Mouse (Mus musculus) CH12.LX (cell line): ENCODE data around the gene Lpin1. TPM values are rescaled to one million over a fixed set of nuclear protein-coding genes. Genes with fewer than 3 reads are reported as not detected.

Experiments
- DNase-seq: peaks from one replicate; pipeline ENCODE4 v3.0.0-alpha.2; 2013; ENCODE audit errors: extremely low read depth
- H3K27ac ChIP-seq: 2 replicates; pipeline ENCODE4 v1.5.1; 2012; ENCODE audit warnings: low read depth, mild to moderate bottlenecking, control low read depth, moderate library complexity; ENCODE audit not compliant: insufficient read depth
- H3K27me3 ChIP-seq: replicated peaks from 2 replicates; pipeline ENCODE3; 2012; ENCODE audit warnings: inconsistent platforms
- H3K36me3 ChIP-seq, 2 experiments: replicated peaks in 1 of 2; 2 replicates each; pipeline versions ENCODE3 to v1.6.1; 2012; ENCODE audit warnings: inconsistent platforms in 1 of 2, low read length in 1 of 2, mild to moderate bottlenecking in 1 of 2, mixed read lengths in 1 of 2, moderate library complexity in 1 of 2; ENCODE audit not compliant: control insufficient read depth in 1 of 2, insufficient read depth in 1 of 2
- H3K4me1 ChIP-seq, 2 experiments: 2 replicates each; pipeline ENCODE4 v1.6.1; 2012; ENCODE audit warnings: inconsistent platforms in 1 of 2, moderate library complexity in 1 of 2; ENCODE audit not compliant: insufficient read depth in 2 of 2, control insufficient read depth in 1 of 2
- H3K4me2 ChIP-seq: 2 replicates; pipeline ENCODE4 v1.6.1; 2012; ENCODE audit warnings: low read depth, mild to moderate bottlenecking, control low read depth; ENCODE audit not compliant: poor library complexity, insufficient read depth, severe bottlenecking
- H3K4me3 ChIP-seq, 3 experiments: fragments of 150-350 bp in 1 of 3; sonication (generic) in 1 of 3; replicated peaks in 1 of 3; 2 replicates each; pipeline versions ENCODE3 to v1.5.1; 2011 to 2012; ENCODE audit warnings: low read depth in 2 of 3, low read length in 2 of 3, mild to moderate bottlenecking in 2 of 3, moderate library complexity in 2 of 3, control low read depth in 1 of 3, improper control_type of control experiment in 1 of 3, inconsistent platforms in 1 of 3, mixed read lengths in 1 of 3; ENCODE audit not compliant: poor library complexity in 1 of 3
- H3K79me2 ChIP-seq: replicated peaks from 2 replicates; pipeline ENCODE4 v1.6.1; 2012; ENCODE audit warnings: mild to moderate bottlenecking, moderate library complexity; ENCODE audit not compliant: control insufficient read depth, poor library complexity, insufficient read depth, severe bottlenecking; ENCODE audit errors: extremely low read depth
- H3K9ac ChIP-seq: 2 replicates; pipeline ENCODE4 v1.6.1; 2012; ENCODE audit warnings: low read depth, mild to moderate bottlenecking, control low read depth, moderate library complexity; ENCODE audit not compliant: insufficient read depth
- H3K9me3 ChIP-seq: replicated peaks from 2 replicates; pipeline ENCODE3; 2012; ENCODE audit warnings: low read length, inconsistent platforms, mixed read lengths
- BHLHE40 ChIP-seq: IDR thresholded peaks from 2 replicates; pipeline ENCODE4 v1.6.1; 2011; ENCODE audit warnings: mild to moderate bottlenecking, low read depth, low read length, improper control_type of control experiment
- CTCF ChIP-seq, 2 experiments: IDR thresholded peaks in 1 of 2; conservative IDR thresholded peaks in 1 of 2; 2 replicates each; pipeline ENCODE4 v1.5.1; 2011 to 2012; ENCODE audit warnings: low read depth in 2 of 2, low read length in 2 of 2, improper control_type of control experiment in 1 of 2, inconsistent platforms in 1 of 2, mild to moderate bottlenecking in 1 of 2, moderate library complexity in 1 of 2
- ELF1 ChIP-seq: IDR thresholded peaks from 2 replicates; pipeline ENCODE4 v1.6.1; 2014; ENCODE audit warnings: low read depth, mild to moderate bottlenecking, inconsistent platforms, low read length, improper control_type of control experiment
- ETS1 ChIP-seq: conservative IDR thresholded peaks from 2 replicates; pipeline ENCODE4 v1.6.1; 2012; ENCODE audit warnings: low read depth, mild to moderate bottlenecking, inconsistent platforms, low read length, improper control_type of control experiment, moderate library complexity
- MAX ChIP-seq: IDR thresholded peaks from 2 replicates; pipeline ENCODE4 v1.6.1; 2011; ENCODE audit warnings: low read length, improper control_type of control experiment
- MAZ ChIP-seq: IDR thresholded peaks from 2 replicates; pipeline ENCODE4 v1.6.1; 2012; ENCODE audit warnings: low read depth, mild to moderate bottlenecking, inconsistent platforms, low read length, improper control_type of control experiment, moderate library complexity
- MEF2A ChIP-seq: IDR thresholded peaks from 2 replicates; pipeline ENCODE4 v1.6.1; 2014; ENCODE audit warnings: low read depth, mild to moderate bottlenecking, inconsistent platforms, low read length, improper control_type of control experiment, borderline replicate concordance
- MYC ChIP-seq: IDR thresholded peaks from 2 replicates; pipeline ENCODE4 v1.6.1; 2011; ENCODE audit warnings: low read depth, mild to moderate bottlenecking, improper control_type of control experiment, low read length
- NELFE ChIP-seq: IDR thresholded peaks from 2 replicates; pipeline ENCODE4 v1.6.1; 2011; ENCODE audit warnings: low read depth, low read length, improper control_type of control experiment
- NRF1 ChIP-seq: IDR thresholded peaks from 2 replicates; pipeline ENCODE4 v1.6.1; 2014; ENCODE audit warnings: low read depth, mild to moderate bottlenecking, inconsistent platforms, low read length, improper control_type of control experiment, moderate library complexity
- POLR2AphosphoS2 ChIP-seq: IDR thresholded peaks from 2 replicates; pipeline ENCODE4 v1.6.1; 2011; ENCODE audit warnings: low read depth, low read length, improper control_type of control experiment
- RAD21 ChIP-seq: IDR thresholded peaks from 2 replicates; pipeline ENCODE4 v1.6.1; 2011; ENCODE audit warnings: low read depth, mild to moderate bottlenecking, low read length, improper control_type of control experiment, moderate library complexity
- SMC3 ChIP-seq: IDR thresholded peaks from 2 replicates; pipeline ENCODE4 v1.6.1; 2011; ENCODE audit warnings: low read depth, low read length, improper control_type of control experiment
- TBP ChIP-seq: conservative IDR thresholded peaks from 2 replicates; pipeline ENCODE4 v1.6.1; 2011; ENCODE audit warnings: low read depth, low read length, improper control_type of control experiment
- USF2 ChIP-seq: conservative IDR thresholded peaks from 2 replicates; pipeline ENCODE4 v1.6.1; 2011; ENCODE audit warnings: low read depth, low read length, improper control_type of control experiment
- ZC3H11A ChIP-seq: IDR thresholded peaks from 2 replicates; pipeline ENCODE4 v1.6.1; 2012; ENCODE audit warnings: low read depth, mild to moderate bottlenecking, inconsistent platforms, low read length, improper control_type of control experiment
- ZKSCAN1 ChIP-seq: IDR thresholded peaks from 2 replicates; pipeline ENCODE4 v1.6.1; 2012; ENCODE audit warnings: low read depth, inconsistent platforms, low read length, improper control_type of control experiment, borderline replicate concordance
- ZMIZ1 ChIP-seq: IDR thresholded peaks from 2 replicates; pipeline ENCODE4 v1.6.1; 2012; ENCODE audit warnings: low read depth, mild to moderate bottlenecking, inconsistent platforms, low read length, improper control_type of control experiment
- dilution Hi-C: fragments of 300-500 bp; cut with MboI; formaldehyde crosslinking; loops from 2 replicates; pipeline ENCODE4 v1.14.3; 2020; ENCODE audit warnings: low sequenced_read_pairs; ENCODE audit not compliant: extremely low pct_unique_long_range_greater_than_20kb, extremely low pct_ligation_motif_present
- in situ Hi-C: fragments of 300-500 bp; cut with MboI; formaldehyde crosslinking; loops from 3 replicates; pipeline ENCODE4 v1.14.3; 2019; ENCODE audit warnings: low sequenced_read_pairs, low pct_ligation_motif_present, low pct_unique_long_range_greater_than_20kb, mixed read lengths
- polyA plus RNA-seq: library from polyadenylated mRNA; unstranded; fragments of >175 nt; gene quantifications from 2 replicates; pipeline ENCODE4 v1.2.1, GENCODE M21; 2012; ENCODE audit warnings: low read depth; ENCODE audit not compliant: insufficient read length
- total RNA-seq, 2 experiments: library from RNA; depleted of rRNA; stranded (reverse); fragments of 300-350 nt in 1 of 2; fragments of >200 nt in 1 of 2; gene quantifications; 2 replicates each; pipeline ENCODE4 v1.2.3; 2012 to 2014

The Lpin1 gene
- total and polyA plus RNA-seq, 3 experiments: 6.1 to 7.5 (median 6.7) TPM

DNA sequence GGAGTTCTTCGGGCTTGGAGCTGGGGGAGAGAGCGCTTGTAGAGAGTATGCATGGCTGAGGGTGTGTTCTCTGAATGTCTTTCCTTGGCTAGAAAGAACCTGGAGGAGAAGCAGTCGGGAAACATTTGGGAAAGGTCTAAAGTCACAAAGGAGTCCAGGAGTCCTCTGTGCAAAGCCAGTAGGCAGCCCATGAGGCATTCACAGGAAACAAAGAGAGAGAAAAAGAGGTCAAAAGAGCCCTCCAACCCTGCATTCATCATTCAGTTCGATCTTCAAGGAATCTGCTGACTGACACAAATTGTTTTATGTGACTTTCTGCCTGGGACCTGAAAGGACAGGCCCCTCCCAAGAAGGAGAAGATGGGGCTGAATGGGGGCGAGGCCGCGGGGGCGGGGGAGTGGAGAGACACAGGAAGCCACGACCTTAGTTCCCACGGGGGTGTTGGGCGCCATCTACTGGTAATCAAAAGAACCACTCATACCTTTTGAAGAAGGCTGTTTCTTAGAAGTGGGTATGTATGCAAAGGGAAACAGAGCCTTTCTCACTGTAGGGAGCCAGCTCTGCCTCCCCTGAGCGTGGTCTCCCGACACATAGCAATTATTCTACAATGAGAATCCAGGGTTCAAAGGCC lies 101.5 kb downstream of the Lpin1 start:
- Histone ChIP-seq H3K4me3 (no peak overlapping the region), H3K9me3 (peaks cover 3% of the 10 kb centered on the region), H3K27me3 (no peaks in the 10 kb centered on the region), H3K4me1 (peaks cover 9 to 42% of the 10 kb centered on the region in 2 experiments), H3K27ac (no peak overlapping the region), H3K9ac (no peak overlapping the region), H3K36me3 (no peaks in the 10 kb centered on the region), H3K79me2 (no peaks in the 10 kb centered on the region), H3K4me2 (peak overlapping the region; percentile 25)
- TF ChIP-seq ZC3H11A (peak; percentile 28; the same call in 1 of the 2 replicates), SMC3 (peak; percentile 76), MAZ (peak; percentile 89), BHLHE40 (0 out of 2 replicates have a peak, but pooled peaks have one; percentile 21), ELF1 (peak; percentile 52; the same call in 1 of the 2 replicates), NRF1 (no peak), POLR2AphosphoS2 (no peak), RAD21 (peak; percentile 77), MYC (no peak), CTCF (conservative IDR thresholded peaks at IDR 0.05 in 1 of 2, IDR thresholded peaks at IDR 0.05 in 1 of 2; ENCODE audit: low read depth in 2 of 2, low read length in 2 of 2) (peak; percentile 45 to 79; a peak in 3 of 4 replicates)
- dilution Hi-C loops: no loop called here
- in situ Hi-C loops: no loop called here
- DNase-seq: peak; percentile 77

- in situ Hi-C loops: no loop called here
- Histone ChIP-seq H3K36me3 (no peaks in the 10 kb centered on the region), H3K79me2 (no peaks in the 10 kb centered on the region), H3K9me3 (peaks cover 9% of the 10 kb centered on the region), H3K4me3 (no peak overlapping the region), H3K9ac (no peak overlapping the region), H3K4me2 (no peak overlapping the region), H3K27ac (no peak overlapping the region), H3K4me1 (peaks cover 9 to 42% of the 10 kb centered on the region in 2 experiments), H3K27me3 (no peaks in the 10 kb centered on the region)
- DNase-seq: no peak
- dilution Hi-C loops: no loop called here
- TF ChIP-seq POLR2AphosphoS2 (no peak), RAD21 (peak; percentile 24), ZMIZ1 (no peak), TBP (no peak), USF2 (no peak), MEF2A (no peak), ETS1 (no peak), ZKSCAN1 (no peak), NELFE (peak; percentile 38; the same call in 1 of the 2 replicates), MAX (no peak), MAZ (peak; percentile 72; the same call in 1 of the 2 replicates), NRF1 (no peak), CTCF (conservative IDR thresholded peaks at IDR 0.05 in 1 of 2, IDR thresholded peaks at IDR 0.05 in 1 of 2; ENCODE audit: low read depth in 2 of 2, low read length in 2 of 2) (peak in 1 of 2 experiments; percentile 69; a peak in 2 of 4 replicates), SMC3 (peak; percentile 47), BHLHE40 (no peak)
These were observed 103.7 kb downstream of the Lpin1 start for GRCm38 (mm10) chr12:16506796-16507790.
